Mouse (Mus musculus) testis, adult 2 months (tissue): ENCODE measurements around the gene 4931409K22Rik. TPM values are rescaled to one million over a fixed set of nuclear protein-coding genes. Genes with fewer than 3 reads are reported as not detected.

Experiments used
- H3K27ac ChIP-seq: fragments of 200-500 bp; 2 replicates; pipeline ENCODE4 v1.5.1; 2012; ENCODE audit warnings: low read depth, low read length; ENCODE audit not compliant: control insufficient read depth, insufficient read depth
- H3K27me3 ChIP-seq: fragments of 200-500 bp; 2 replicates; pipeline ENCODE4 v1.6.1; 2012; ENCODE audit warnings: mild to moderate bottlenecking, low read length, moderate library complexity; ENCODE audit not compliant: control insufficient read depth, insufficient read depth
- H3K36me3 ChIP-seq: fragments of 200-500 bp; 2 replicates; pipeline ENCODE4 v1.6.1; 2012; ENCODE audit warnings: mild to moderate bottlenecking, low read length; ENCODE audit not compliant: control insufficient read depth, insufficient read depth
- H3K4me1 ChIP-seq: fragments of 200-500 bp; 2 replicates; pipeline ENCODE4 v1.6.1; 2012; ENCODE audit warnings: low read length; ENCODE audit not compliant: control insufficient read depth, insufficient read depth
- H3K4me3 ChIP-seq: fragments of 200-500 bp; 2 replicates; pipeline ENCODE4 v1.5.1; 2012; ENCODE audit warnings: low read depth, mild to moderate bottlenecking, low read length, moderate library complexity, mixed read lengths; ENCODE audit not compliant: control insufficient read depth
- CTCF ChIP-seq: fragments of 200-500 bp; IDR thresholded peaks from 2 replicates; pipeline ENCODE4 v1.5.1; 2012; ENCODE audit warnings: low read depth, mild to moderate bottlenecking, inconsistent platforms, low read length, moderate library complexity; ENCODE audit not compliant: control insufficient read depth, insufficient read depth, insufficient replicate concordance
- POLR2A ChIP-seq: fragments of 200-500 bp; IDR thresholded peaks from 2 replicates; pipeline ENCODE4 v1.6.1; 2012; ENCODE audit warnings: low read depth, mild to moderate bottlenecking, inconsistent platforms, low read length, moderate library complexity; ENCODE audit not compliant: control insufficient read depth
- polyA plus RNA-seq: library from polyadenylated mRNA; depleted of rRNA; stranded (reverse); fragments of >200 nt; gene quantifications from 2 replicates; pipeline ENCODE4 v1.2.3, GENCODE M21; 2012

4931409K22Rik gene
- polyA plus RNA-seq, 1 experiment: 108 TPM

DNA sequence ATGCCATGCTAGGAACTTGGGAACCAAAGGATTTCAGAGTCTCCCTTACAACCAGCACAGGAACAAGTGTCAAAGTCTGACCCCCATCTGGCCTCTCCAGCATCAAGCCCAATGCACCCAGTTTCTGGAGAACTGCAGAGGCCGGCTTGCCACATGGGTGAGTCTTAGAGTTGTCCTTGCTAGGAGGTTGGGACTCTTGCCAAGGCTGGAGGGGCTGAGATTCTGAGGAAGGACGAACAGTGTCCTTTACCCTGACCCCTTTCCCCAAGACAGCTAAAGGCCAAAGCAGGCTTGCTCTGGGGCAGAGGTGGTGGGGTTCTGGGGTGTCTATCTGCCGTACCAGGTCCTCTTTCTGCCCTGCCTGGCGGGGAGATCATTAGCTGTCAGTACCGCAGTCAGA is 20.1 kb downstream of the 4931409K22Rik start:
- Histone ChIP-seq H3K27ac (no peak overlapping the region), H3K36me3 (no peaks in the 10 kb centered on the region)
- no peak for TF ChIP-seq CTCF
- no peak for TF ChIP-seq POLR2A

GRCm38 (mm10) chr5:24535731-24536130 is 20.9 kb downstream of the 4931409K22Rik start:
- Histone ChIP-seq H3K36me3 (no peaks in the 10 kb centered on the region), H3K27ac (no peak overlapping the region), H3K4me3 (no peak overlapping the region), H3K27me3 (no peaks in the 10 kb centered on the region), H3K4me1 (peaks cover 2% of the 10 kb centered on the region; the same call in 1 of the 2 replicates)
- TF ChIP-seq POLR2A: no peak

More for the DNA sequence above, 20.1 kb downstream of the 4931409K22Rik start:
- Histone ChIP-seq H3K4me1 (peaks cover 2% of the 10 kb centered on the region; the same call in 1 of the 2 replicates), H3K27me3 (no peaks in the 10 kb centered on the region), H3K4me3 (no peak overlapping the region)

DNA sequence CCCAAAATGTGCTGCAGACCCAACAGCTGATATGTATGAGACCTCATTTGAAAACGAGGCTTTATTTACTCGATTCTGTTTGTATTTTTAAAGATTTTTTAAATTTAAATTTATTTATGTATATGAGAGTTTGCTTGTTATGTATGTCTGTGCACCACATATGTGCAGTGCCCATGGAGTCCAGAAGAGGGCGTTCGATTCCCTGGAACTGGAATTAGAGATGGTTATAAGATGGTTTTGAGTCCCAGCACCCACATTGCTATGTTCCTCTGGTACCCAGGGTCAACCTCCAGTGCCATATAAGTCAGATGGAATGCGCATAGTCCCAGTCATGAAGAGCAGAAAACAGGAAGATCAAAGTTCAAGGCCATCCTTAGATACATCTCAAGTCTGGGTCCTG is 22.3 kb downstream of the 4931409K22Rik start:
- no peak for TF ChIP-seq POLR2A
- TF ChIP-seq CTCF: no peak
- no peak overlapping the region for H3K27ac ChIP-seq
- H3K36me3 ChIP-seq: no peaks in the 10 kb centered on the region
- H3K27me3 ChIP-seq: no peaks in the 10 kb centered on the region
- peaks cover 4% of the 10 kb centered on the region for H3K4me1 ChIP-seq
- H3K4me3 ChIP-seq: no peak overlapping the region

DNA sequence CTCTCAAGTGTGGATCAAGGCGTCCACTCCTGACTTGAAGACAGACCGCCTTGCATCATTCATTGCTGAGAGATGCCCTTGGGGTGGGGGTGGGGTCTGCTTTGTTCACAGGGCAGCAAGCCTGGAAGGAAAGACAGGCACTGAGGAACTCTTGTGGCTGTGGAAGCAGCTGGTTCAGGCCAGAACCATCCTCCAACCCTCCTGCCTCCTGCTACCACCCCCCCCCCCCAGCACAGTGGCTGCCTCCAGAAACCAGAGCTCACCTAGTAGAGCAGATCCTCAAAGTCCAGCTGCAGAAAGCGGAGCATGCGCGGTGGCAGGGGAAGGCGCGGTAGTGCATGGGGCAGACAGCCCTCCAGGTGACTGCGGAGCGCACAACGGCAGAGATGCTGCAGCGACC is 23.2 kb downstream of the 4931409K22Rik start:
- Histone ChIP-seq H3K27me3 (no peaks in the 10 kb centered on the region), H3K4me1 (peaks cover 4% of the 10 kb centered on the region), H3K27ac (no peak overlapping the region), H3K36me3 (no peaks in the 10 kb centered on the region), H3K4me3 (no peak overlapping the region)
- TF ChIP-seq CTCF (no peak), POLR2A (no peak)

GRCm38 (mm10) chr5:24530042-24530689 is 26.4 kb downstream of the 4931409K22Rik start:
- TF ChIP-seq POLR2A: no peak
- peak; percentile 100 for TF ChIP-seq CTCF
- peaks cover 4% of the 10 kb centered on the region for H3K27me3 ChIP-seq
- H3K36me3 ChIP-seq: no peaks in the 10 kb centered on the region
- no peak overlapping the region for H3K27ac ChIP-seq
- H3K4me1 ChIP-seq: peaks cover 16% of the 10 kb centered on the region
- H3K4me3 ChIP-seq: peak overlapping the region; percentile 1; the same call in 1 of the 2 replicates

DNA sequence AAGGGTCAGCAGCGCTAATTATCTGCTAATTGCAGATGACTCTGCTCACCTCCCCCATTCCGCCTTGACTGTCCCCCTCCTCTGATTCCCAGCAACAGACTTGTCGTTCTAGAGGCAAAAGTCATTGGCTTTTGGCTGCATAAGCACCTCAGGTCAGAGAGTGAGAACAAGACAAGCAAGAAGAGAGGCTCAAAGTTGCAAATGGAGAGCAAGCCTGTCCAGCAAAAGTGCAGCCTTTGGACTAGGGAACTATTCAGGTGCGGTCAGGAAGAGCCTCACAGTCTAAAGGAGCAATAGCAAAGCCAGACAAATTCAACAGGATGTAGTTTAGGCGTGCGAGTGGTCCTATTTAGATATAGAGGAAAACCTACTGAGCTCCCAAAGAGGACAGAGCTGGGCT is 28.8 kb downstream of the 4931409K22Rik start:
- Histone ChIP-seq H3K4me1 (peaks cover 16% of the 10 kb centered on the region), H3K27ac (no peak overlapping the region), H3K27me3 (peaks cover 4% of the 10 kb centered on the region), H3K4me3 (no peak overlapping the region), H3K36me3 (no peaks in the 10 kb centered on the region)
- TF ChIP-seq CTCF (no peak), POLR2A (no peak)

DNA sequence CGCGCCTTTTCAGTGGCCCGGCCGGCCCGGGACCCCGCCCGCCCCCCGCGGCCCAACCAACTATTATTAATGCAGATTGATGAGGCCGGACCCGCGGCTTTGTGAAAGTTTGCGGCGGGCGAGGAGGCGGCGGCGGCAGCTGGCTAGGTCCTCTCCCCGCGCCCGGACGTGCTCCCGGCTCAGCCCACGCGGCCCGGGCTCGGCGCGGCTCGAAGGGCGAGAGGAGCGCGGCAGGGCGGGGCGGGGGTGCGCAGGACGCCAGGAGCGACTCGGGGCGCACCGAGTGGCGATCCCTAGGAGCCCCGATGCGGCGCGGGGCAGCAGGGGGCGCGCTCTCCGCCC is 29.7 kb downstream of the 4931409K22Rik start, which contains the start of gene Gbx1:
TSS of gene Gbx1 (minus strand) at position 314 of the 342 bp plus-strand sequence.
- TF ChIP-seq POLR2A (no peak), CTCF (no peak)
- Histone ChIP-seq H3K27me3 (peaks cover 4% of the 10 kb centered on the region), H3K27ac (no peak within 1 kb of the TSS), H3K36me3 (no peaks in the 10 kb centered on the region), H3K4me1 (peaks cover 16% of the 10 kb centered on the region), H3K4me3 (peak within 1 kb of the TSS; percentile 61)

DNA sequence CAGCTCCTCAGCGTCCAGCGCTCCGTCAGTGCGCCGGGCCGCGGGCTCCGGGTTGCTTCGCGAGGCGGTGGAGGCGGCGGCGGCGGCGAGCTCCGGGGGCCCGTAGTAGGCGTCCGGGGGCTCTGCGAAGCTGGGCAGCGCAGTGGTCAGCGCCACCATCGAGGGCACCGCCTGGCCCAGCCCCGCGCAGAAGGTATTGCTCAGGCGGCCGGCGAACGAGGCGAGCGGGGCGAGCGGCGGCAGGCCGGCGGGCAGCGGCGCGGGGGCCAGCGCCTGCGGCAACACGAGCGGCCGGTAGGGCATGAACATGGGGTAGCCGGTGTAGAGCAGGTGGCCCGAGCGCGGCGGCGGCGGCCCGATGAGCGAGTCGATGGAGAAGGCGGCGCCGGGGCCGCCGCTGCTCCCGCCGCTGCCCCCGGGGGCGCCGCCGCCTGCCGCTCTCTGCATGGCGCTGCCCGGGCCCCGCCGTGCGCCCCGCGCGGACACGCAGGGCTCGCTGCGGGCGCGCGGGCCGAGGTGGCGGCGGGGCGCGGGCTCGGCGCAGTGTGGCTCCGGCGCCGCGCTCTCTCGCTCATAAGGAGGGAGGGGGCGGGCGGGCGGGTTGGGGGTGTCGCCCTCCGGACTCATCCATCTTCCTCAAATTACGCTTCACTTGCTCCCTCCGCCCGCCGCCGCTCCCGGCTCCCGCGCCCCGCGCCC is 30.3 kb downstream of the 4931409K22Rik start:
- Histone ChIP-seq H3K4me3 (peak overlapping the region; percentile 61), H3K27me3 (peaks cover 4% of the 10 kb centered on the region), H3K36me3 (no peaks in the 10 kb centered on the region), H3K4me1 (peaks cover 16% of the 10 kb centered on the region), H3K27ac (no peak overlapping the region)
- TF ChIP-seq POLR2A (no peak), CTCF (no peak)
